In genomic region chr10:32557673-32558072, GRCm38 (mm10) we compare ENCODE assay signal across 13 mouse cellular contexts.
"Had no signal": no experiment of that assay in that cellular context is flagged by ENCODE, and none has a peak within 500 bp of the region (broad histone marks: within the 10 kb centered on the region; RNA-seq: fewer than 3 reads in every experiment).

No protein-coding gene starts in this region.

- H3K36me3 ChIP-seq: limb, embryonic 10.5 days; limb, embryonic 13.5 days had no signal

- H3K4me3 ChIP-seq: limb, embryonic 10.5 days; limb, embryonic 13.5 days had no signal

- H3K9ac ChIP-seq: limb, embryonic 13.5 days had no signal

- H3K4me2 ChIP-seq: limb, embryonic 13.5 days; midbrain, embryonic 11.5 days had no signal

- DNase-seq: kidney, adult 18-20 months; kidney, adult 9 months; kidney, postnatal 14 days; kidney, postnatal 4 days; lung, adult 2 months; lung, postnatal 14 days; lung, postnatal 4 days; midbrain, embryonic 14.5 days; thymus, postnatal 36 days had no signal

- H3K27ac ChIP-seq: limb, embryonic 10.5 days; limb, embryonic 13.5 days; stomach, postnatal 0 days had no signal

- H3K9me3 ChIP-seq: limb, embryonic 10.5 days; limb, embryonic 13.5 days had no signal

- H3K4me1 ChIP-seq: limb, embryonic 10.5 days; limb, embryonic 13.5 days had no signal

- H3K27me3 ChIP-seq: limb, embryonic 13.5 days had no signal
